Mouse (Mus musculus) frontal cortex, postnatal 36 days (tissue): ENCODE data around the gene Leap2.
A peak's percentile ranks its signal among the peaks of the same experiment; 100 is the strongest.

Source experiments
- DNase-seq, 2 experiments: peaks; one replicate each; pipeline ENCODE4 v3.0.0; 2022; ENCODE audit warnings: low spot score in 2 of 2

Gene Leap2

GRCm38 (mm10) chr11:53423036-53423435 is at the start of gene Leap2:
Leap2 (minus strand) TSS chr11:53423170.
- DNase-seq, result no peak

GRCm38 (mm10) chr11:53472709-53473108 is 49.7 kb upstream of the Leap2 start:
- DNase-seq, result no peak

- DNase-seq, result peak; percentile 95
Observed at GRCm38 (mm10) chr11:53469968-53470695, 47.2 kb upstream of the Leap2 start, which contains the start of gene Gm9837. Gm9837 (minus strand) TSS chr11:53470479.

GRCm38 (mm10) chr11:53469294-53469967 is 46.5 kb upstream of the Leap2 start:
- DNase-seq, result no peak

- DNase-seq, result peak; percentile 82 to 87
Observed at GRCm38 (mm10) chr11:53466231-53466971, 43.4 kb upstream of the Leap2 start.

GRCm38 (mm10) chr11:53463551-53464424 is 40.8 kb upstream of the Leap2 start:
- DNase-seq, result peak; percentile 62 to 72

- DNase-seq, result no peak
Observed at GRCm38 (mm10) chr11:53461727-53462126, 38.8 kb upstream of the Leap2 start.

GRCm38 (mm10) chr11:53460192-53460591 is 37.2 kb upstream of the Leap2 start:
- no peak for DNase-seq

GRCm38 (mm10) chr11:53458996-53459395 is 36.0 kb upstream of the Leap2 start:
- no peak for DNase-seq

- no peak for DNase-seq
Observed at GRCm38 (mm10) chr11:53457372-53457954, 34.5 kb upstream of the Leap2 start.

- DNase-seq, result peak in 1 of 2 experiments; percentile 33
Observed at GRCm38 (mm10) chr11:53456474-53457371, 33.8 kb upstream of the Leap2 start, which contains the start of the genes Gm10447 and Shroom1. Gm10447 (minus strand) TSS chr11:53457110. Shroom1 (plus strand) TSS chr11:53457205.

- DNase-seq, result no peak
Observed at GRCm38 (mm10) chr11:53453031-53453430, 30.1 kb upstream of the Leap2 start.

- no peak for DNase-seq
Observed at GRCm38 (mm10) chr11:53452396-53452795, 29.4 kb upstream of the Leap2 start.

GRCm38 (mm10) chr11:53451361-53451760 is 28.4 kb upstream of the Leap2 start:
- DNase-seq, result no peak

GRCm38 (mm10) chr11:53450070-53450705 is 27.2 kb upstream of the Leap2 start:
- no peak for DNase-seq

- no peak for DNase-seq
Observed at GRCm38 (mm10) chr11:53448529-53448928, 25.6 kb upstream of the Leap2 start.

- no peak for DNase-seq
Observed at GRCm38 (mm10) chr11:53447996-53448395, 25.0 kb upstream of the Leap2 start.

- no peak for DNase-seq
Observed at GRCm38 (mm10) chr11:53446183-53446582, 23.2 kb upstream of the Leap2 start.

GRCm38 (mm10) chr11:53445562-53445961 is 22.6 kb upstream of the Leap2 start:
- no peak for DNase-seq
